ENCODE assay signal across 28 mouse cellular contexts in genomic region chr16:72533900-72534571, GRCm38 (mm10).
"Had no signal": no experiment of that assay in that cellular context is flagged by ENCODE, and none has a peak within 500 bp of the region (broad histone marks: within the 10 kb centered on the region; RNA-seq: fewer than 3 reads in every experiment).

No protein-coding gene starts in this region.

- H3K9ac ChIP-seq: embryonic facial prominence, embryonic 12.5 days; embryonic facial prominence, embryonic 13.5 days; embryonic facial prominence, embryonic 15.5 days; forebrain, embryonic 12.5 days; forebrain, embryonic 13.5 days; forebrain, embryonic 15.5 days; forebrain, postnatal 0 days had no signal

- H3K4me2 ChIP-seq: embryonic facial prominence, embryonic 12.5 days; embryonic facial prominence, embryonic 13.5 days; embryonic facial prominence, embryonic 15.5 days; forebrain, embryonic 12.5 days; forebrain, embryonic 13.5 days; forebrain, embryonic 15.5 days had no signal

- H3K4me1 ChIP-seq: embryonic facial prominence, embryonic 12.5 days; embryonic facial prominence, embryonic 15.5 days; forebrain, embryonic 12.5 days; forebrain, embryonic 15.5 days had no signal

- H3K36me3 ChIP-seq: embryonic facial prominence, embryonic 12.5 days; embryonic facial prominence, embryonic 13.5 days; embryonic facial prominence, embryonic 15.5 days; forebrain, embryonic 10.5 days; forebrain, embryonic 12.5 days; forebrain, embryonic 15.5 days had no signal

- ATAC-seq: forebrain, embryonic 13.5 days; forebrain, embryonic 14.5 days; forebrain, embryonic 15.5 days; forebrain, embryonic 16.5 days; forebrain, postnatal 0 days had no signal

- H3K27ac ChIP-seq: embryonic facial prominence, embryonic 12.5 days; embryonic facial prominence, embryonic 13.5 days; embryonic facial prominence, embryonic 15.5 days; forebrain, embryonic 10.5 days; forebrain, embryonic 12.5 days; forebrain, embryonic 13.5 days; forebrain, embryonic 15.5 days; gastrocnemius, adult 2 months; heart, adult 2 months had no signal

- H3K9me3 ChIP-seq: embryonic facial prominence, embryonic 12.5 days; embryonic facial prominence, embryonic 13.5 days; embryonic facial prominence, embryonic 15.5 days; forebrain, embryonic 10.5 days; forebrain, embryonic 12.5 days; forebrain, embryonic 13.5 days; forebrain, embryonic 15.5 days had no signal

- H3K4me3 ChIP-seq: embryonic facial prominence, embryonic 12.5 days; embryonic facial prominence, embryonic 13.5 days; embryonic facial prominence, embryonic 15.5 days; erythroblast, embryonic 14.5 days; forebrain, embryonic 10.5 days; forebrain, embryonic 12.5 days; forebrain, embryonic 13.5 days; forebrain, embryonic 15.5 days; gastrocnemius, adult 2 months; heart, adult 2 months had no signal

- DNase-seq: cerebellum, adult 2 months; cerebellum, adult 8-10 months; cerebellum, adult 9-10 months; cerebellum, adult 9-11 months; cerebellum, postnatal 10 days; cerebellum, postnatal 14 days; cerebellum, postnatal 25 days; cerebellum, postnatal 36 days; embryo, embryonic 11 days; forebrain, postnatal 0 days; gastrocnemius, adult 2 months; gastrocnemius, postnatal 10 days; gastrocnemius, postnatal 14 days; gastrocnemius, postnatal 25 days; gastrocnemius, postnatal 36 days; heart, adult 11 months; heart, adult 18-20 months; heart, adult 2 months had no signal

- H3K27me3 ChIP-seq: embryonic facial prominence, embryonic 12.5 days; embryonic facial prominence, embryonic 13.5 days; embryonic facial prominence, embryonic 15.5 days; forebrain, embryonic 12.5 days; forebrain, embryonic 13.5 days; forebrain, embryonic 15.5 days had no signal
